Mouse (Mus musculus): ENCODE data around the gene Mvb12a.

DNA sequence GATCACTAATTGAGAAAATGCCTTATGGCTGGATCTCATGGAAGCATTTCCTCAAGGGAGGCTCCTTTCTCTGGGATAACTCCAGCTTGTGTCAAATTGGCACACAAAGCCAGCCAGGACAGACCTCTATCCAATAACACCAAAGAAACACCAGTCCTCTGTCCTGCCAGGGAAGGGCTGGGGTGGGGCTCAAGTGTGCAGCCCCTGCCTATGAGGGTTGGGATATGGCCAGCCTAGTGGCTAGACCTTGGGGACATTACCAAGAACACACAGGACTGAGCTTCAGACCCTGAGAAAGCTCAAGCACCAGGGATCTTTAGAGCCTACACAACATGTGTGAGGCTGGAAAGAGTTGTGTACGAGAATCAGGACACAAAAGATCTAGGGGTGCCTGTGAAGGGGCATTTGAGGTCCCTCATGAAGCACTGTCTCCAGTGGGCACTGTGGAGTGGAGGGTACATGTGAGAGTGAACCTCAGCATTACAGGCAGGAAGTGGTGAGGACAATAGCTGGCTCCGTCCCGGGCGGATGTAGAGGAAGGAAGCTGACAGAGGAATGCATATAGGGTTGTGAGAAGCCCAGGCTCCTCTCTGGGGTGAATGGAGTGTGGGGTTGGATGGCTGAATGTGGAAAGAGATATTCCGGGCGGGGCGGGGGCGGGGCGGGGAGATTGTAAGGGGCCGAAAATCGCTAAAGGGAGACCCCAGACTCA is 14.2 kb upstream of the Mvb12a start:
- no peak for TF ChIP-seq CTCF (IDR thresholded peaks at IDR 0.05; ENCODE audit: low read depth)
- no peak for TF ChIP-seq EP300 (IDR thresholded peaks at IDR 0.05; ENCODE audit: low read depth)

All from liver, postnatal 0 days (tissue).